In the genomic region with DNA sequence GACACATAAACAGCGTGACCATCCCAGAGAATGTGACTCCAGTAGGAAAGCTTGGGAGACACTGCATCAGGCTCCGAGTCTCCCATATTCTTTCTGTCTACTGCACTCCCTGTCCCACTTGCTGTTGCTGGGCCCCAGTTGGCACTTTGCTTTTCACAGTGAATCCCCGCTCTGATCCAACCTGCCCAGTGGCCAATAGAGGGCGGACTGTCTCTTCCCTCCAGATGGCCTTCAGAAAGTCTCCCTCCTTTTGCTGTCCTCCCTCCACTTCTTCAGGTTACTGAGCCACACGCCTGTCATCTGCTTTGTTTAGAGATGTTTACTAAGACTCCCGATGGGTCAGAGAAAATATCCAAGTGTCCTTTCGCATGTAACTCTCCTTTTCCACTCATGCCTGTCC, we compare ENCODE assay signal across 8 mouse cellular contexts. TPM values are rescaled to one million over a fixed set of nuclear protein-coding genes. Genes with fewer than 3 reads are reported as not detected.
DNase-seq lines count a peak whose midpoint lies in the region; ATAC-seq and TF ChIP-seq lines count a peak whose summit lies in the region.

No protein-coding gene starts in this region.

- no peaks in the 10 kb centered on the region for H3K9me3 ChIP-seq in hindbrain, embryonic 10.5 days
- no peaks in the 10 kb centered on the region for H3K9me3 ChIP-seq in hindbrain, embryonic 12.5 days (replicated peaks)
- no peaks in the 10 kb centered on the region for H3K9me3 ChIP-seq in midbrain, postnatal 0 days (ENCODE audit: low read length)

- no peak overlapping the region for H3K4me2 ChIP-seq in hindbrain, embryonic 12.5 days (replicated peaks)
- no peak overlapping the region for H3K4me2 ChIP-seq in midbrain, postnatal 0 days (ENCODE audit: low read depth, low read length, poor library complexity, severe bottlenecking)

- peaks cover 19% of the 10 kb centered on the region for H3K27me3 ChIP-seq in hindbrain, embryonic 10.5 days (ENCODE audit: insufficient read depth, poor library complexity, severe bottlenecking)
- H3K27me3 ChIP-seq in hindbrain, embryonic 12.5 days: peaks cover 7% of the 10 kb centered on the region; the same call in 1 of the 2 replicates
- H3K27me3 ChIP-seq in midbrain, postnatal 0 days (ENCODE audit: insufficient read depth, low read length): no peaks in the 10 kb centered on the region

- H3K4me3 ChIP-seq in hindbrain, embryonic 10.5 days: no peak overlapping the region
- no peak overlapping the region for H3K4me3 ChIP-seq in hindbrain, embryonic 12.5 days
- H3K4me3 ChIP-seq in midbrain, postnatal 0 days (ENCODE audit: low read depth, low read length): no peak overlapping the region

- H3K9ac ChIP-seq in hindbrain, embryonic 12.5 days: no peak overlapping the region
- no peak overlapping the region for H3K9ac ChIP-seq in midbrain, postnatal 0 days (replicated peaks; ENCODE audit: low read length, poor library complexity, severe bottlenecking)

- TF ChIP-seq CTCF in midbrain, postnatal 0 days (IDR thresholded peaks at IDR 0.05): peak; percentile 76

- peak; percentile 56 for DNase-seq in hindbrain, embryonic 10.5 days (ENCODE audit: low spot score)
- peak; percentile 45 for DNase-seq in 3134 (ENCODE audit: extremely low read depth, insufficient read length, low spot score)
- peak; percentile 43 to 54 for DNase-seq in adrenal gland, adult 18-20 months (ENCODE audit: low spot score in 2 of 2)
- DNase-seq in embryo, embryonic 10.5 days (ENCODE audit: low spot score): peak; percentile 75
- DNase-seq in kidney, adult 9 months: peak; percentile 76
- peak; percentile 48 for DNase-seq in midbrain, postnatal 0 days (ENCODE audit: low spot score)
- no peak for DNase-seq in frontal cortex, postnatal 25 days (ENCODE audit: low spot score in 2 of 2)

- ATAC-seq in hindbrain, embryonic 12.5 days (ENCODE audit: low FRiP score): no peak
- no peak for ATAC-seq in midbrain, postnatal 0 days (ENCODE audit: low FRiP score)

- WGBS in hindbrain, embryonic 10.5 days: 18% methylated on average over 7 of the region's 7 CpGs
- WGBS in hindbrain, embryonic 12.5 days: 21% methylated on average over 7 of the region's 7 CpGs
- WGBS in midbrain, postnatal 0 days: 32% methylated on average over 7 of the region's 7 CpGs

- H3K4me1 ChIP-seq in hindbrain, embryonic 10.5 days (replicated peaks): peaks cover 27% of the 10 kb centered on the region
- peaks cover 16% of the 10 kb centered on the region for H3K4me1 ChIP-seq in hindbrain, embryonic 12.5 days
- H3K4me1 ChIP-seq in midbrain, postnatal 0 days (ENCODE audit: insufficient read depth, low read length): no peaks in the 10 kb centered on the region

- no peaks in the 10 kb centered on the region for H3K36me3 ChIP-seq in hindbrain, embryonic 10.5 days
- no peaks in the 10 kb centered on the region for H3K36me3 ChIP-seq in hindbrain, embryonic 12.5 days
- H3K36me3 ChIP-seq in midbrain, postnatal 0 days (ENCODE audit: insufficient read depth, low read length): no peaks in the 10 kb centered on the region

- no peak overlapping the region for H3K27ac ChIP-seq in hindbrain, embryonic 10.5 days
- H3K27ac ChIP-seq in hindbrain, embryonic 12.5 days: no peak overlapping the region
- H3K27ac ChIP-seq in midbrain, postnatal 0 days (ENCODE audit: low read depth, low read length): no peak overlapping the region

RNA-seq across cellular contexts. Expression of a gene that starts 2.9 kb away (rescaled TPM):
- polyA plus RNA-seq in hindbrain, embryonic 10.5 days (2016; fragmentation: Nextera tagmentation; extraction: Ambion mirVana): 3.4 and 4.3 TPM in 2 replicates
- 11.0 and 12.7 TPM in 2 replicates for polyA plus RNA-seq in hindbrain, embryonic 12.5 days (2016; fragmentation: Nextera tagmentation; extraction: Ambion mirVana)
- 10 to 100 TPM; 32.7 to 33.3 TPM for total RNA-seq in adrenal gland, adult 18-20 months (2021)
- 108 and 119 TPM in 2 replicates for total RNA-seq in midbrain, postnatal 0 days (2014; rRNA removed)
- 13.1 and 16.5 TPM in 2 replicates for polyA plus RNA-seq in midbrain, postnatal 0 days (2015; fragmentation: Nextera tagmentation; extraction: Ambion mirVana)

Comparison
In these comparisons a context has a peak if more than half of its experiments do, and no peak if none do; other contexts are left out.
1. DNase-seq: peak in hindbrain, embryonic 10.5 days (single experiment), 3134 (single experiment), adrenal gland, adult 18-20 months (2 of 2), embryo, embryonic 10.5 days (single experiment), kidney, adult 9 months (single experiment) and midbrain, postnatal 0 days (single experiment); none in frontal cortex, postnatal 25 days (0 of 2).